8 mouse cellular contexts compared by ENCODE assay signal in the genomic region with DNA sequence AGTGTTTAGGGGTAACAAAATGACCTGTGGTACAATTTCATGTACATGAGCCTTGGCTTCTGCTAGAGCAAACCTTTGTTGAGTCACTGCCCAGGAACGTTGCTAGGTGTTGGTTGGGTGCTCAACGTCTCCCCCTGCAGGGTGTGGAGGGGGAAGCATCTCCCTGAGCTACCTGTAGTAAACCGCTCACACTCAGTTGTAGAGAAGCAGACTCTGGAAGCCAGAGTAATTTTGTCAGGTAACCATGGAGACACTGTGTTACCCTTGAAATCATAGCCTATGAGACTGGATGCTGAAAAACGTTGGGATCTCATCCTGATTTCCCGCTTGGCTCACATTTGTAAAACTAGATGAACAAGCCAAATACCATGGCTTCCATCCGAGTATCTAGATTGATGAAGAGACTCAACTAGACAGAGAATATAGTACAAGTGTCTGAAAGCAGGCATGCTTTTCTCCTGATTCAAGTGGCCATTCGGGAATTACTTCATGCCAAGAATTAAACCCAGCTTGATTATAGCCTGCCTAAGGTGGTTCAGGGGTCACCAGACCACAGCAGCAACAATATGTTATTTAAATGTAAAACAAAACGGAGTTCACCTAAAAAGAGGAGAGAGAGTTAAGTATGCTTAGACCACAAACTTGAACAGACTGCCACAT.
DNase-seq lines count a peak whose midpoint lies in the region; ATAC-seq and TF ChIP-seq lines count a peak whose summit lies in the region.

No protein-coding gene starts in this region.

- TF ChIP-seq CTCF in G1E (IDR thresholded peaks at IDR 0.05; ENCODE audit: low read depth, low read length): peak; percentile 94
- peak; percentile 30; the same call in 1 of the 2 replicates for TF ChIP-seq CTCF in cerebellum, adult 2 months (IDR thresholded peaks at IDR 0.05; ENCODE audit: borderline replicate concordance, insufficient read depth, low read depth, low read length)
- peak; percentile 64 for TF ChIP-seq CTCF in left cerebral cortex, adult 2 months (IDR thresholded peaks at IDR 0.05)

- H3K9me3 ChIP-seq in hindbrain, embryonic 11.5 days (ENCODE audit: control insufficient read depth, low read length): no peaks in the 10 kb centered on the region
- H3K9me3 ChIP-seq in hindbrain, embryonic 14.5 days (ENCODE audit: control insufficient read depth, low read length): no peaks in the 10 kb centered on the region
- no peaks in the 10 kb centered on the region for H3K9me3 ChIP-seq in G1E (replicated peaks)

- H3K4me1 ChIP-seq in hindbrain, embryonic 11.5 days (replicated peaks; ENCODE audit: control insufficient read depth, insufficient read depth, low read length): no peaks in the 10 kb centered on the region
- no peaks in the 10 kb centered on the region for H3K4me1 ChIP-seq in hindbrain, embryonic 14.5 days (replicated peaks; ENCODE audit: control insufficient read depth, insufficient read depth, low read length)
- no peaks in the 10 kb centered on the region for H3K4me1 ChIP-seq in G1E (ENCODE audit: insufficient read depth, low read depth, low read length)
- no peaks in the 10 kb centered on the region for H3K4me1 ChIP-seq in cerebellum, adult 2 months (ENCODE audit: control insufficient read depth, insufficient read depth, low read length)

- WGBS in hindbrain, embryonic 11.5 days: 54% methylated on average over 8 of the region's 8 CpGs
- 59% methylated on average over 8 of the region's 8 CpGs for WGBS in hindbrain, embryonic 14.5 days
- 58% methylated on average over 8 of the region's 8 CpGs for WGBS in cerebellum, adult 2 months

- H3K27ac ChIP-seq in hindbrain, embryonic 11.5 days (ENCODE audit: low read depth, low read length): no peak overlapping the region
- H3K27ac ChIP-seq in hindbrain, embryonic 14.5 days: no peak overlapping the region
- H3K27ac ChIP-seq in cerebellum, adult 2 months (ENCODE audit: insufficient read depth, low read length): no peak overlapping the region
- peak overlapping the region; percentile 16; the same call in 1 of the 2 replicates for H3K27ac ChIP-seq in left cerebral cortex, adult 2 months

- intact Hi-C loops in left cerebral cortex, adult 2 months (cut with DNase I): loop anchor here (5.0 to 10.0 kb wide), 2 partner anchors 168 to 256 kb away; a partner anchor contains a TSS

- DNase-seq in hindbrain, embryonic 11.5 days (ENCODE audit: low spot score): peak; percentile 20
- no peak for DNase-seq in hindbrain, embryonic 14.5 days (ENCODE audit: low spot score)
- peak; percentile 11 for DNase-seq in G1E (ENCODE audit: low spot score)
- peak in 1 of 2 experiments; percentile 17 for DNase-seq in cerebellum, adult 2 months
- DNase-seq in gastrocnemius, postnatal 10 days: peak; percentile 49
- DNase-seq in left cerebral cortex, adult 2 months (ENCODE audit: extremely low spot score in 1 of 2, low spot score in 2 of 2): peak; percentile 53 to 56
- DNase-seq in naive thymus-derived CD4-positive, alpha-beta T cell, adult 2 months (ENCODE audit: low read depth): peak; percentile 92
- peak; percentile 77 to 89 for DNase-seq in thymus, postnatal 10 days (ENCODE audit: low spot score in 2 of 2)

- no peak overlapping the region for H3K9ac ChIP-seq in hindbrain, embryonic 11.5 days (ENCODE audit: low read depth, low read length)
- no peak overlapping the region for H3K9ac ChIP-seq in hindbrain, embryonic 14.5 days

- ATAC-seq in hindbrain, embryonic 11.5 days (ENCODE audit: low FRiP score): no peak
- ATAC-seq in hindbrain, embryonic 14.5 days (ENCODE audit: low FRiP score): no peak
- ATAC-seq in G1E (ENCODE audit: extremely low read depth, insufficient number of reproducible peaks, low FRiP score, poor library complexity, severe bottlenecking): no peak; the same call in 1 of the 2 replicates

- no peak overlapping the region for H3K4me3 ChIP-seq in hindbrain, embryonic 11.5 days (ENCODE audit: low read depth, low read length)
- H3K4me3 ChIP-seq in hindbrain, embryonic 14.5 days (replicated peaks; ENCODE audit: low read length): no peak overlapping the region
- H3K4me3 ChIP-seq in G1E (ENCODE audit: low read depth, low read length): no peak overlapping the region
- H3K4me3 ChIP-seq in cerebellum, adult 2 months (replicated peaks; ENCODE audit: insufficient read depth, low read depth, low read length): no peak overlapping the region
- no peak overlapping the region for H3K4me3 ChIP-seq in left cerebral cortex, adult 2 months

- H3K27me3 ChIP-seq in hindbrain, embryonic 11.5 days (ENCODE audit: control insufficient read depth, insufficient read depth, low read length): no peaks in the 10 kb centered on the region
- no peaks in the 10 kb centered on the region for H3K27me3 ChIP-seq in hindbrain, embryonic 14.5 days (ENCODE audit: control insufficient read depth, insufficient read depth, low read length)
- H3K27me3 ChIP-seq in G1E (ENCODE audit: insufficient read depth, low read length): peaks cover 7% of the 10 kb centered on the region; the same call in 1 of the 2 replicates
- no peaks in the 10 kb centered on the region for H3K27me3 ChIP-seq in cerebellum, adult 2 months (ENCODE audit: control insufficient read depth, insufficient read depth, low read length)

- H3K4me2 ChIP-seq in hindbrain, embryonic 11.5 days (replicated peaks; ENCODE audit: low read depth, low read length): no peak overlapping the region
- H3K4me2 ChIP-seq in hindbrain, embryonic 14.5 days (replicated peaks): no peak overlapping the region

- TF ChIP-seq POLR2A in cerebellum, adult 2 months (IDR thresholded peaks at IDR 0.05; ENCODE audit: borderline replicate concordance, insufficient read depth, low read length): no peak

- H3K36me3 ChIP-seq in hindbrain, embryonic 11.5 days (ENCODE audit: control insufficient read depth, insufficient read depth, low read length): no peaks in the 10 kb centered on the region
- no peaks in the 10 kb centered on the region for H3K36me3 ChIP-seq in hindbrain, embryonic 14.5 days (replicated peaks; ENCODE audit: control insufficient read depth, insufficient read depth)
- H3K36me3 ChIP-seq in G1E (replicated peaks): no peaks in the 10 kb centered on the region

Comparison
In these comparisons a context has a peak if more than half of its experiments do, and no peak if none do; other contexts are left out.
1. CTCF ChIP-seq: peak in every context shown above with its lines; median percentile 94 in G1E; 64 in left cerebral cortex, adult 2 months; 30 in cerebellum, adult 2 months.